Mouse (Mus musculus): ENCODE results near the gene Tnk2.
"Not testable (repeated sequence)": the region's sequence is repeated elsewhere in the genome, so short reads cannot be mapped to it uniquely, and the experiment has no call there.

The Tnk2 gene

GRCm38 (mm10) chr16:32636871-32637521 lies 6.7 kb upstream of the Tnk2 start:
- DNase-seq = no peak

- peak; percentile 76 for DNase-seq
Measured at GRCm38 (mm10) chr16:32638476-32638875, 5.2 kb upstream of the Tnk2 start.

GRCm38 (mm10) chr16:32640096-32640495 lies 3.6 kb upstream of the Tnk2 start:
- DNase-seq = no peak

- DNase-seq = not testable (repeated sequence)
Measured at GRCm38 (mm10) chr16:32640683-32641082, 3.0 kb upstream of the Tnk2 start.

- no peak for DNase-seq
Measured at GRCm38 (mm10) chr16:32641440-32642219, 2.0 kb upstream of the Tnk2 start.

- DNase-seq = no peak
Measured at GRCm38 (mm10) chr16:32642280-32642679, 1.4 kb upstream of the Tnk2 start.

- DNase-seq = peak; percentile 73
Measured at GRCm38 (mm10) chr16:32644069-32644800, 561 bp downstream of the Tnk2 start.

GRCm38 (mm10) chr16:32644801-32645170 lies 1.1 kb downstream of the Tnk2 start:
- peak; percentile 68 for DNase-seq

GRCm38 (mm10) chr16:32645361-32645914 lies 1.8 kb downstream of the Tnk2 start:
- DNase-seq = peak; percentile 92

GRCm38 (mm10) chr16:32646014-32646413 lies 2.3 kb downstream of the Tnk2 start:
- DNase-seq = no peak

- no peak for DNase-seq
Measured at GRCm38 (mm10) chr16:32647712-32648111, 4.0 kb downstream of the Tnk2 start.

- no peak for DNase-seq
Measured at GRCm38 (mm10) chr16:32650461-32650860, 6.8 kb downstream of the Tnk2 start.

GRCm38 (mm10) chr16:32650974-32651618 lies 7.4 kb downstream of the Tnk2 start:
- DNase-seq = no peak

GRCm38 (mm10) chr16:32654071-32654733 lies 10.5 kb downstream of the Tnk2 start:
- peak; percentile 6 for DNase-seq

GRCm38 (mm10) chr16:32655534-32655933 lies 11.9 kb downstream of the Tnk2 start:
- no peak for DNase-seq

- no peak for DNase-seq
Measured at GRCm38 (mm10) chr16:32656321-32656720, 12.6 kb downstream of the Tnk2 start.

GRCm38 (mm10) chr16:32656794-32657193 lies 13.1 kb downstream of the Tnk2 start:
- DNase-seq = peak; percentile 60

GRCm38 (mm10) chr16:32657498-32658250 lies 14.0 kb downstream of the Tnk2 start:
- DNase-seq = peak; percentile 60

- DNase-seq = peak; percentile 84
Measured at GRCm38 (mm10) chr16:32658743-32659171, 15.1 kb downstream of the Tnk2 start.

GRCm38 (mm10) chr16:32659385-32659784 lies 15.7 kb downstream of the Tnk2 start:
- peak; percentile 86 for DNase-seq

- DNase-seq = peak; percentile 63
Measured at GRCm38 (mm10) chr16:32660095-32660494, 16.4 kb downstream of the Tnk2 start.

All from cerebellum, adult 9-11 months (tissue).